Mouse (Mus musculus): ENCODE results near the gene Pepd. TPM values are rescaled to one million over a fixed set of nuclear protein-coding genes. Genes with fewer than 3 reads are reported as not detected.

Pepd gene
- total RNA-seq, 2 experiments from 2014 or later: 33.0 to 39.9 TPM

- no peak for DNase-seq (ENCODE audit: low spot score in 2 of 2)
Observed at GRCm38 (mm10) chr7:34930263-34930757, 18.1 kb downstream of the Pepd start.

- no peak for DNase-seq (ENCODE audit: low spot score in 2 of 2)
Observed at GRCm38 (mm10) chr7:34932631-34933030, 20.5 kb downstream of the Pepd start.

- DNase-seq (ENCODE audit: low spot score in 2 of 2): no peak
Observed at GRCm38 (mm10) chr7:34933142-34933541, 21.0 kb downstream of the Pepd start.

GRCm38 (mm10) chr7:34936347-34936746 lies 24.2 kb downstream of the Pepd start:
- DNase-seq (ENCODE audit: low spot score in 2 of 2): no peak

GRCm38 (mm10) chr7:34938636-34939261 lies 26.6 kb downstream of the Pepd start:
- no peak for DNase-seq (ENCODE audit: low spot score in 2 of 2)

GRCm38 (mm10) chr7:34939262-34939951 lies 27.2 kb downstream of the Pepd start:
- DNase-seq (ENCODE audit: low spot score in 2 of 2): peak in 1 of 2 experiments; percentile 54

- DNase-seq (ENCODE audit: low spot score in 2 of 2): no peak
Observed at GRCm38 (mm10) chr7:34939952-34940312, 27.8 kb downstream of the Pepd start.

- no peak for DNase-seq (ENCODE audit: low spot score in 2 of 2)
Observed at GRCm38 (mm10) chr7:34943581-34944123, 31.5 kb downstream of the Pepd start.

GRCm38 (mm10) chr7:34946269-34946925 lies 34.2 kb downstream of the Pepd start:
- DNase-seq (ENCODE audit: low spot score in 2 of 2): no peak

GRCm38 (mm10) chr7:34954548-34954947 lies 42.4 kb downstream of the Pepd start:
- no peak for DNase-seq (ENCODE audit: low spot score in 2 of 2)

GRCm38 (mm10) chr7:34955295-34955694 lies 43.1 kb downstream of the Pepd start:
- peak in 1 of 2 experiments; percentile 55 for DNase-seq (ENCODE audit: low spot score in 2 of 2)

GRCm38 (mm10) chr7:34957138-34957537 lies 45.0 kb downstream of the Pepd start:
- no peak for DNase-seq (ENCODE audit: low spot score in 2 of 2)

GRCm38 (mm10) chr7:34963889-34964645 lies 51.9 kb downstream of the Pepd start:
- peak in 1 of 2 experiments; percentile 48 for DNase-seq (ENCODE audit: low spot score in 2 of 2)

GRCm38 (mm10) chr7:34967362-34967761 lies 55.2 kb downstream of the Pepd start:
- no peak for DNase-seq (ENCODE audit: low spot score in 2 of 2)

- DNase-seq (ENCODE audit: low spot score in 2 of 2): no peak
Observed at GRCm38 (mm10) chr7:34968749-34969433, 56.7 kb downstream of the Pepd start.

- DNase-seq (ENCODE audit: low spot score in 2 of 2): no peak
Observed at GRCm38 (mm10) chr7:34971826-34972225, 59.6 kb downstream of the Pepd start.

- no peak for DNase-seq (ENCODE audit: low spot score in 2 of 2)
Observed at GRCm38 (mm10) chr7:34972990-34973440, 60.8 kb downstream of the Pepd start.

GRCm38 (mm10) chr7:34973877-34974276 lies 61.7 kb downstream of the Pepd start:
- DNase-seq (ENCODE audit: low spot score in 2 of 2): no peak

GRCm38 (mm10) chr7:34975913-34976312 lies 63.7 kb downstream of the Pepd start:
- no peak for DNase-seq (ENCODE audit: low spot score in 2 of 2)

GRCm38 (mm10) chr7:34977403-34977802 lies 65.2 kb downstream of the Pepd start:
- DNase-seq (ENCODE audit: low spot score in 2 of 2): no peak
